Mouse (Mus musculus) cortical plate, adult 2 months (tissue): ENCODE measurements around the gene Pycr1.

Experiments
- CTCF ChIP-seq: fragments of 200-500 bp; IDR thresholded peaks from 2 replicates; pipeline ENCODE4 v1.5.1; 2011; ENCODE audit warnings: mild to moderate bottlenecking, control low read depth, low read length; ENCODE audit not compliant: insufficient read depth; ENCODE audit errors: extremely low read depth
- POLR2A ChIP-seq: fragments of 200-500 bp; IDR thresholded peaks from 2 replicates; pipeline ENCODE4 v1.6.1; 2011; ENCODE audit warnings: mild to moderate bottlenecking, low read length, control low read depth; ENCODE audit not compliant: insufficient read depth; ENCODE audit errors: extremely low read depth

- peak; percentile 54; the same call in 1 of the 2 replicates for TF ChIP-seq CTCF
- TF ChIP-seq POLR2A = no peak
Measured at GRCm38 (mm10) chr11:120658876-120659410, 15.4 kb upstream of the Pycr1 start.
